Mouse (Mus musculus) megakaryocyte-erythroid progenitor cell, adult 5-6 weeks (primary cell): ENCODE measurements around the gene Hist1h3e. TPM values are rescaled to one million over a fixed set of nuclear protein-coding genes. Genes with fewer than 3 reads are reported as not detected.

Experiments
- ATAC-seq: replicated peaks from 2 replicates; pipeline ENCODE4 v1.8.0; 2016; ENCODE audit warnings: mild to moderate bottlenecking, inconsistent platforms; ENCODE audit not compliant: severe bottlenecking, poor library complexity, low FRiP score, low TSS enrichment
- total RNA-seq, 2 experiments: library from RNA; stranded (forward) in 1 of 2; stranded (reverse) in 1 of 2; fragments of 200-1000, 215-1000 nt in 1 of 2; fragments of >200 nt in 1 of 2; fragmentation: Nextera tagmentation in 1 of 2; gene quantifications; 2 replicates each; pipeline ENCODE4 v1.2.3; 2014 to 2017

Gene Hist1h3e
- total RNA-seq, 2 experiments from 2014 or later, result 124 to 322 TPM

- no peak for ATAC-seq
Observed at GRCm38 (mm10) chr13:23529005-23529404, 33.2 kb downstream of the Hist1h3e start.

GRCm38 (mm10) chr13:23526312-23526711 lies 35.9 kb downstream of the Hist1h3e start:
- peak; percentile 39; the same call in 1 of the 2 replicates for ATAC-seq

- no peak for ATAC-seq
Observed at GRCm38 (mm10) chr13:23525901-23526300, 36.3 kb downstream of the Hist1h3e start.

- ATAC-seq, result peak; percentile 41; the same call in 1 of the 2 replicates
Observed at GRCm38 (mm10) chr13:23524654-23525053, 37.5 kb downstream of the Hist1h3e start.

GRCm38 (mm10) chr13:23523976-23524375 lies 38.2 kb downstream of the Hist1h3e start:
- ATAC-seq, result no peak

- peak; percentile 39 for ATAC-seq
Observed at GRCm38 (mm10) chr13:23521703-23522102, 40.5 kb downstream of the Hist1h3e start.

- peak; percentile 11 for ATAC-seq
Observed at GRCm38 (mm10) chr13:23519416-23519815, 42.8 kb downstream of the Hist1h3e start.

GRCm38 (mm10) chr13:23518885-23519284 lies 43.3 kb downstream of the Hist1h3e start:
- peak; percentile 39 for ATAC-seq

GRCm38 (mm10) chr13:23518295-23518603 lies 43.9 kb downstream of the Hist1h3e start:
- no peak; the same call in 1 of the 2 replicates for ATAC-seq

- ATAC-seq, result peak; percentile 27
Observed at GRCm38 (mm10) chr13:23517603-23518294, 44.4 kb downstream of the Hist1h3e start.

- 0 out of 2 replicates have a peak, but pooled peaks have one; percentile 32 for ATAC-seq
Observed at GRCm38 (mm10) chr13:23516822-23517602, 45.2 kb downstream of the Hist1h3e start.

GRCm38 (mm10) chr13:23515826-23516620 lies 46.1 kb downstream of the Hist1h3e start:
- no peak for ATAC-seq

GRCm38 (mm10) chr13:23515281-23515680 lies 46.9 kb downstream of the Hist1h3e start:
- no peak for ATAC-seq

GRCm38 (mm10) chr13:23513517-23513916 lies 48.7 kb downstream of the Hist1h3e start:
- ATAC-seq, result no peak

Other genes with a start within 250 kb of the Hist1h3e start
Only the 30 nearest of the 35 such genes appear.
- gene Zfp322a, start 193.2 kb downstream of the Hist1h3e start, total RNA-seq (2014; fragmentation: Nextera tagmentation), result 16.0 and 23.2 TPM in 2 replicates
- 64.7 and 75.8 TPM in 2 replicates for gene Zfp322a, start 193.2 kb downstream of the Hist1h3e start, total RNA-seq (2017)
- 8.0 and 10.7 TPM in 2 replicates for gene Abt1, start 138.5 kb downstream of the Hist1h3e start, total RNA-seq (2014; fragmentation: Nextera tagmentation)
- gene Abt1, start 138.5 kb downstream of the Hist1h3e start, total RNA-seq (2017), result 12.8 and 13.7 TPM in 2 replicates
- not detected in 2 replicates for gene Btn1a1, start 96.5 kb downstream of the Hist1h3e start, total RNA-seq (2014; fragmentation: Nextera tagmentation)
- not detected in 2 replicates for gene Btn1a1, start 96.5 kb downstream of the Hist1h3e start, total RNA-seq (2017)
- not detected in 2 replicates for gene Btn2a2, start 73.5 kb downstream of the Hist1h3e start, total RNA-seq (2014; fragmentation: Nextera tagmentation)
- gene Btn2a2, start 73.5 kb downstream of the Hist1h3e start, total RNA-seq (2017), result not detected in 2 replicates
- gene Hist1h4h, start 31.3 kb downstream of the Hist1h3e start, total RNA-seq (2014; fragmentation: Nextera tagmentation), result 115 and 209 TPM in 2 replicates
- 683 and 1,187 TPM in 2 replicates for gene Hist1h4h, start 31.3 kb downstream of the Hist1h3e start, total RNA-seq (2017)
- 41.1 and 66.5 TPM in 2 replicates for gene Hist1h2af, start 28.5 kb downstream of the Hist1h3e start, total RNA-seq (2014; fragmentation: Nextera tagmentation)
- 1,297 and 1,759 TPM in 2 replicates for gene Hist1h2af, start 28.5 kb downstream of the Hist1h3e start, total RNA-seq (2017)
- gene Hist1h3g, start 26.9 kb downstream of the Hist1h3e start, total RNA-seq (2014; fragmentation: Nextera tagmentation), result 189 and 293 TPM in 2 replicates
- 189 and 625 TPM in 2 replicates for gene Hist1h3g, start 26.9 kb downstream of the Hist1h3e start, total RNA-seq (2017)
- gene Hist1h2bh, start 19.0 kb downstream of the Hist1h3e start, total RNA-seq (2014; fragmentation: Nextera tagmentation), result 31.9 and 110 TPM in 2 replicates
- gene Hist1h2bh, start 19.0 kb downstream of the Hist1h3e start, total RNA-seq (2017), result 85.7 and 165 TPM in 2 replicates
- gene Hist1h3f, start 18.3 kb downstream of the Hist1h3e start, total RNA-seq (2014; fragmentation: Nextera tagmentation), result 31.6 and 53.6 TPM in 2 replicates
- 69.9 and 132 TPM in 2 replicates for gene Hist1h3f, start 18.3 kb downstream of the Hist1h3e start, total RNA-seq (2017)
- gene Hist1h4f, start 10.7 kb downstream of the Hist1h3e start, total RNA-seq (2014; fragmentation: Nextera tagmentation), result 281 and 340 TPM in 2 replicates
- 1,052 and 1,693 TPM in 2 replicates for gene Hist1h4f, start 10.7 kb downstream of the Hist1h3e start, total RNA-seq (2017)
- 29.5 and 42.3 TPM in 2 replicates for gene Hist1h1d, start 9.1 kb downstream of the Hist1h3e start, total RNA-seq (2014; fragmentation: Nextera tagmentation)
- gene Hist1h1d, start 9.1 kb downstream of the Hist1h3e start, total RNA-seq (2017), result 81.4 and 84.0 TPM in 2 replicates
- 5.7 and 12.6 TPM in 2 replicates for gene Hist1h2ae, start 8.9 kb upstream of the Hist1h3e start, total RNA-seq (2014; fragmentation: Nextera tagmentation)
- gene Hist1h2ae, start 8.9 kb upstream of the Hist1h3e start, total RNA-seq (2017), result 237 and 359 TPM in 2 replicates
- 386 and 627 TPM in 2 replicates for gene Hist1h2bg, start 9.0 kb upstream of the Hist1h3e start, total RNA-seq (2014; fragmentation: Nextera tagmentation)
- 891 and 1,210 TPM in 2 replicates for gene Hist1h2bg, start 9.0 kb upstream of the Hist1h3e start, total RNA-seq (2017)
- 342 and 512 TPM in 2 replicates for gene Hist1h2bf, start 11.8 kb upstream of the Hist1h3e start, total RNA-seq (2014; fragmentation: Nextera tagmentation)
- gene Hist1h2bf, start 11.8 kb upstream of the Hist1h3e start, total RNA-seq (2017), result 329 and 662 TPM in 2 replicates
- gene Hist1h2ad, start 12.0 kb upstream of the Hist1h3e start, total RNA-seq (2014; fragmentation: Nextera tagmentation), result 1.4 and 11.1 TPM in 2 replicates
- gene Hist1h2ad, start 12.0 kb upstream of the Hist1h3e start, total RNA-seq (2017), result 1,263 and 1,317 TPM in 2 replicates
- 123 and 185 TPM in 2 replicates for gene Hist1h3d, start 13.4 kb upstream of the Hist1h3e start, total RNA-seq (2014; fragmentation: Nextera tagmentation)
- gene Hist1h3d, start 13.4 kb upstream of the Hist1h3e start, total RNA-seq (2017), result 84.0 and 189 TPM in 2 replicates
- 470 and 507 TPM in 2 replicates for gene Hist1h4d, start 19.2 kb upstream of the Hist1h3e start, total RNA-seq (2014; fragmentation: Nextera tagmentation)
- 756 and 1,171 TPM in 2 replicates for gene Hist1h4d, start 19.2 kb upstream of the Hist1h3e start, total RNA-seq (2017)
- gene Hist1h2be, start 58.8 kb upstream of the Hist1h3e start, total RNA-seq (2014; fragmentation: Nextera tagmentation), result 26.9 and 37.8 TPM in 2 replicates
- 47.9 and 73.4 TPM in 2 replicates for gene Hist1h2be, start 58.8 kb upstream of the Hist1h3e start, total RNA-seq (2017)
- gene Hist1h1e, start 60.2 kb upstream of the Hist1h3e start, total RNA-seq (2014; fragmentation: Nextera tagmentation), result 289 and 399 TPM in 2 replicates
- 199 and 265 TPM in 2 replicates for gene Hist1h1e, start 60.2 kb upstream of the Hist1h3e start, total RNA-seq (2017)
- gene Hist1h2ac, start 121.6 kb upstream of the Hist1h3e start, total RNA-seq (2014; fragmentation: Nextera tagmentation), result 3.8 and 6.0 TPM in 2 replicates
- gene Hist1h2ac, start 121.6 kb upstream of the Hist1h3e start, total RNA-seq (2017), result 56.0 and 87.4 TPM in 2 replicates
- 74.9 and 133 TPM in 2 replicates for gene Hist1h2bc, start 121.8 kb upstream of the Hist1h3e start, total RNA-seq (2014; fragmentation: Nextera tagmentation)
- 136 and 209 TPM in 2 replicates for gene Hist1h2bc, start 121.8 kb upstream of the Hist1h3e start, total RNA-seq (2017)
- gene Hist1h1t, start 133.4 kb upstream of the Hist1h3e start, total RNA-seq (2014; fragmentation: Nextera tagmentation), result 1.3 TPM in 1 of 2 replicates, not detected in the other
- 1.3 TPM in 1 of 2 replicates, not detected in the other for gene Hist1h1t, start 133.4 kb upstream of the Hist1h3e start, total RNA-seq (2017)
- 153 and 163 TPM in 2 replicates for gene Hist1h4c, start 136.1 kb upstream of the Hist1h3e start, total RNA-seq (2014; fragmentation: Nextera tagmentation)
- 166 and 397 TPM in 2 replicates for gene Hist1h4c, start 136.1 kb upstream of the Hist1h3e start, total RNA-seq (2017)
- not detected in 2 replicates for gene Hfe, start 148.5 kb upstream of the Hist1h3e start, total RNA-seq (2014; fragmentation: Nextera tagmentation)
- gene Hfe, start 148.5 kb upstream of the Hist1h3e start, total RNA-seq (2017), result 0.27 and 1.9 TPM in 2 replicates
- gene Hist1h1c, start 176.4 kb upstream of the Hist1h3e start, total RNA-seq (2014; fragmentation: Nextera tagmentation), result 152 and 164 TPM in 2 replicates
- 474 and 577 TPM in 2 replicates for gene Hist1h1c, start 176.4 kb upstream of the Hist1h3e start, total RNA-seq (2017)
- gene Hist1h3c, start 183.2 kb upstream of the Hist1h3e start, total RNA-seq (2014; fragmentation: Nextera tagmentation), result 81.7 and 130 TPM in 2 replicates
- gene Hist1h3c, start 183.2 kb upstream of the Hist1h3e start, total RNA-seq (2017), result 369 and 555 TPM in 2 replicates
- 322 and 625 TPM in 2 replicates for gene Hist1h2bb, start 184.4 kb upstream of the Hist1h3e start, total RNA-seq (2014; fragmentation: Nextera tagmentation)
- 4,065 and 6,565 TPM in 2 replicates for gene Hist1h2bb, start 184.4 kb upstream of the Hist1h3e start, total RNA-seq (2017)
- 69.7 and 80.3 TPM in 2 replicates for gene Hist1h2ab, start 188.8 kb upstream of the Hist1h3e start, total RNA-seq (2014; fragmentation: Nextera tagmentation)
- gene Hist1h2ab, start 188.8 kb upstream of the Hist1h3e start, total RNA-seq (2017), result 1,316 and 2,308 TPM in 2 replicates
- 324 and 486 TPM in 2 replicates for gene Hist1h3b, start 189.9 kb upstream of the Hist1h3e start, total RNA-seq (2014; fragmentation: Nextera tagmentation)
- gene Hist1h3b, start 189.9 kb upstream of the Hist1h3e start, total RNA-seq (2017), result 276 and 731 TPM in 2 replicates
- gene Hist1h4b, start 194.6 kb upstream of the Hist1h3e start, total RNA-seq (2014; fragmentation: Nextera tagmentation), result 164 and 186 TPM in 2 replicates
- gene Hist1h4b, start 194.6 kb upstream of the Hist1h3e start, total RNA-seq (2017), result 396 and 733 TPM in 2 replicates